Mouse (Mus musculus) lung, postnatal 14 days (tissue): Measurements from ENCODE around the gene Vmn1r26.
"Not testable (repeated sequence)": the region's sequence is repeated elsewhere in the genome, so short reads cannot be mapped to it uniquely, and the experiment has no call there.

Source experiments
- DNase-seq: peaks from one replicate; pipeline ENCODE4 v3.0.0; 2021

Gene Vmn1r26

GRCm38 (mm10) chr6:58015059-58015458 is at the start of gene Vmn1r26:
Vmn1r26 (minus strand) TSS chr6:58015159.
- DNase-seq = no peak

DNA sequence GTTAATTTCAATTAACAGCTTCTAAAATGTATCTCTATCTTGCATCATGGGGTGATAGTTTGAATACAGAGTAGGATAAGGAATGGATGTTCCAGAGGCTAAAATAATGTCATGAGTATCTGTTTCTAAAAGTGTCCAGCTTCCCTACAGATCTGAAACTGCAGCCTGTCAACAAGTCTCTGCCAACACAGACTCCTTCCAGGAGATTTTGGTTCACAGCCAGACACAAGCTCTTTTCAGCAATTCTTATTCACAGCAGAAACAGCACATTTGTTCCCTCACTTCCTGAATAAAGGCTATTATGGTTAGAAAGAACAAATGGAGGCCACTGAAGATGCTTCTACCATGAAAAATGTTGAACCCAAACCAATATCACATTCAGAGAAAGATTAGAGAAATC is 29.1 kb upstream of the Vmn1r26 start:
- no peak for DNase-seq

- not testable (repeated sequence) for DNase-seq
These were observed 2.5 kb upstream of the Vmn1r26 start for GRCm38 (mm10) chr6:58017478-58017877.

GRCm38 (mm10) chr6:57980710-57981109 is 34.2 kb downstream of the Vmn1r26 start, which contains the start of gene Vmn1r25:
Vmn1r25 (minus strand) TSS chr6:57980810.
- DNase-seq = no peak

DNA sequence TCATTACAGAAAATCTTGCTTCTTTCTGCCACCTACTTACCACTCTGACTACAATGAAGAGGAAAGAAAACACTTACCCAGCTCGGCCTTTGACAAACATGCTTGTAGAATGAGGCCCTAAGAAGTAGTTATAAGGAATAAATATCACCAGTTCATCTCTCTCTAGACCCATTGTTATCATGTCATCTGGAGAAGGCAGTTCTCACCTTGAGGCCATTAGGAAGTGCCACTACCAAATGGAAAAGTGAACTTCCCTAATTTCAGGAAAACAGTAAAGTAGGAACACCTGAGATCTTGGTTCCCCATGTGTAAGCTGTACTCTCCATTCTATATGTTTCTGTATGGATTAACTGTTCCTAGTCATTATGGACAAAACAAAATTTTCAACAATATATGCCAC is 53.6 kb downstream of the Vmn1r26 start, which contains the start of gene Vmn1r24:
Vmn1r24 (minus strand) TSS at position 101 of the 400 bp plus-strand sequence.
- not testable (repeated sequence) for DNase-seq
